Mouse (Mus musculus) induced T-regulatory cell, adult 2 months (primary cell): Measurements from ENCODE around the gene Olfr91.
A peak's percentile ranks its signal among the peaks of the same experiment; 100 is the strongest.

Experiments used
- DNase-seq: peaks from one replicate; pipeline ENCODE4 v3.0.0-alpha.2; 2012; ENCODE audit warnings: low read depth

The Olfr91 gene

GRCm38 (mm10) chr17:37061435-37061834, 36.6 kb downstream of the Olfr91 start:
- DNase-seq: no peak

- DNase-seq: no peak
Measured at GRCm38 (mm10) chr17:37056957-37057356, 41.1 kb downstream of the Olfr91 start.

- DNase-seq: no peak
Measured at GRCm38 (mm10) chr17:37051745-37052144, 46.3 kb downstream of the Olfr91 start.

- no peak for DNase-seq
Measured at GRCm38 (mm10) chr17:37050876-37051275, 47.2 kb downstream of the Olfr91 start.

GRCm38 (mm10) chr17:37050399-37050798, 47.7 kb downstream of the Olfr91 start:
- DNase-seq: peak; percentile 43

GRCm38 (mm10) chr17:37049570-37050310, 48.3 kb downstream of the Olfr91 start:
- peak; percentile 64 for DNase-seq

GRCm38 (mm10) chr17:37048383-37048782, 49.7 kb downstream of the Olfr91 start:
- DNase-seq: no peak

GRCm38 (mm10) chr17:37047981-37048380, 50.1 kb downstream of the Olfr91 start:
- peak; percentile 65 for DNase-seq

GRCm38 (mm10) chr17:37047332-37047976, 50.6 kb downstream of the Olfr91 start:
- DNase-seq: no peak

GRCm38 (mm10) chr17:37046312-37047112, 51.6 kb downstream of the Olfr91 start:
- DNase-seq: peak; percentile 75

GRCm38 (mm10) chr17:37045611-37046311, 52.3 kb downstream of the Olfr91 start, which contains the start of gene Gabbr1:
TSS of gene Gabbr1 (plus strand) at chr17:37045966.
- peak; percentile 89 for DNase-seq

- DNase-seq: peak; percentile 20
Measured at GRCm38 (mm10) chr17:37044651-37045244, 53.3 kb downstream of the Olfr91 start.
